Mouse (Mus musculus) heart, adult 18-20 months (tissue): ENCODE data around the gene Olfr600. TPM values are rescaled to one million over a fixed set of nuclear protein-coding genes. Genes with fewer than 3 reads are reported as not detected.
"Not testable (repeated sequence)": the region's sequence is repeated elsewhere in the genome, so short reads cannot be mapped to it uniquely, and the experiment has no call there.

Source experiments
- DNase-seq, 2 experiments: peaks; one replicate each; pipeline ENCODE4 v3.0.0; 2021 to 2022; ENCODE audit warnings: mixed read lengths in 1 of 2
- long read RNA-seq, 2 experiments: library from polyadenylated mRNA; stranded (forward); transcript quantifications; one replicate each; pipeline ENCODE4 v2.0.0; 2021
- total RNA-seq, 2 experiments: library from RNA; stranded (reverse); gene quantifications; 2 replicates each; pipeline ENCODE4 v1.2.3; 2021

Olfr600 gene
- not detected for total RNA-seq
- long read RNA-seq, experiment 1: 0 reads
- long read RNA-seq, experiment 2: 0 reads

- DNase-seq: no peak
Observed at GRCm38 (mm10) chr7:103349569-103349968, at the start of gene Olfr600. Gene Olfr600, minus strand, starts transcription at chr7:103349669.

GRCm38 (mm10) chr7:103398981-103399380 lies 49.5 kb upstream of the Olfr600 start:
- DNase-seq: no peak

- DNase-seq: no peak
Observed at GRCm38 (mm10) chr7:103397758-103398157, 48.3 kb upstream of the Olfr600 start.

- no peak for DNase-seq
Observed at GRCm38 (mm10) chr7:103386077-103386476, 36.6 kb upstream of the Olfr600 start, which contains the start of gene Olfr603. Gene Olfr603, minus strand, starts transcription at chr7:103386177.

GRCm38 (mm10) chr7:103362555-103362954 lies 13.1 kb upstream of the Olfr600 start, which contains the start of gene Olfr601:
Gene Olfr601, minus strand, starts transcription at chr7:103362655.
- no peak for DNase-seq

GRCm38 (mm10) chr7:103335617-103336016 lies 13.9 kb downstream of the Olfr600 start, which contains the start of gene Olfr599:
Gene Olfr599, plus strand, starts transcription at chr7:103335917.
- DNase-seq: no peak

GRCm38 (mm10) chr7:103323268-103323667 lies 26.2 kb downstream of the Olfr600 start, which contains the start of gene Olfr598:
Gene Olfr598, plus strand, starts transcription at chr7:103323568.
- no peak for DNase-seq

GRCm38 (mm10) chr7:103316015-103316414 lies 33.5 kb downstream of the Olfr600 start, which contains the start of gene Olfr597:
Gene Olfr597, plus strand, starts transcription at chr7:103316315.
- DNase-seq: not testable (repeated sequence)

GRCm38 (mm10) chr7:103305348-103305747 lies 44.1 kb downstream of the Olfr600 start, which contains the start of gene Olfr596:
Gene Olfr596, plus strand, starts transcription at chr7:103305648.
- DNase-seq: not testable (repeated sequence)

Other genes starting within 250 kb of the Olfr600 start
- not detected for gene Olfr586, start 224.0 kb downstream of the Olfr600 start, total RNA-seq
- gene Olfr588-ps1, start 208.8 kb downstream of the Olfr600 start, total RNA-seq: not detected
- gene Olfr589, start 193.3 kb downstream of the Olfr600 start, total RNA-seq: not detected
- gene Olfr591, start 171.3 kb downstream of the Olfr600 start, total RNA-seq: not detected
- gene Olfr592, start 164.9 kb downstream of the Olfr600 start, total RNA-seq: not detected
- gene Olfr593, start 137.8 kb downstream of the Olfr600 start, total RNA-seq: not detected
- gene Olfr594, start 132.7 kb downstream of the Olfr600 start, total RNA-seq: not detected
- not detected for gene Usp17ld, start 97.2 kb downstream of the Olfr600 start, total RNA-seq
- gene Olfr596, start 44.0 kb downstream of the Olfr600 start, total RNA-seq: not detected
- gene Olfr597, start 33.4 kb downstream of the Olfr600 start, total RNA-seq: not detected
- gene Olfr598, start 26.1 kb downstream of the Olfr600 start, total RNA-seq: not detected
- not detected for gene Olfr599, start 13.8 kb downstream of the Olfr600 start, total RNA-seq
- gene Olfr601, start 13.0 kb upstream of the Olfr600 start, total RNA-seq: not detected
- gene Olfr603, start 36.5 kb upstream of the Olfr600 start, total RNA-seq: not detected
- gene Usp17lc, start 65.4 kb upstream of the Olfr600 start, total RNA-seq: not detected
- not detected for gene Olfr605, start 95.8 kb upstream of the Olfr600 start, total RNA-seq
- not detected for gene Olfr606, start 99.4 kb upstream of the Olfr600 start, total RNA-seq
- not detected for gene Olfr607, start 114.5 kb upstream of the Olfr600 start, total RNA-seq
- not detected for gene Olfr608, start 120.2 kb upstream of the Olfr600 start, total RNA-seq
- not detected for gene Olfr609, start 148.4 kb upstream of the Olfr600 start, total RNA-seq
- gene Olfr610, start 162.5 kb upstream of the Olfr600 start, total RNA-seq: not detected
- gene Olfr611, start 171.2 kb upstream of the Olfr600 start, total RNA-seq: not detected
- not detected for gene Olfr612, start 193.0 kb upstream of the Olfr600 start, total RNA-seq
- not detected for gene Olfr613, start 198.4 kb upstream of the Olfr600 start, total RNA-seq
- not detected for gene Olfr615, start 206.4 kb upstream of the Olfr600 start, total RNA-seq
- gene Olfr616, start 219.5 kb upstream of the Olfr600 start, total RNA-seq: not detected
- not detected for gene Olfr617, start 223.4 kb upstream of the Olfr600 start, total RNA-seq
- gene Olfr618, start 240.4 kb upstream of the Olfr600 start, total RNA-seq: not detected